ENCODE assay signal across 18 mouse cellular contexts in the genomic region with DNA sequence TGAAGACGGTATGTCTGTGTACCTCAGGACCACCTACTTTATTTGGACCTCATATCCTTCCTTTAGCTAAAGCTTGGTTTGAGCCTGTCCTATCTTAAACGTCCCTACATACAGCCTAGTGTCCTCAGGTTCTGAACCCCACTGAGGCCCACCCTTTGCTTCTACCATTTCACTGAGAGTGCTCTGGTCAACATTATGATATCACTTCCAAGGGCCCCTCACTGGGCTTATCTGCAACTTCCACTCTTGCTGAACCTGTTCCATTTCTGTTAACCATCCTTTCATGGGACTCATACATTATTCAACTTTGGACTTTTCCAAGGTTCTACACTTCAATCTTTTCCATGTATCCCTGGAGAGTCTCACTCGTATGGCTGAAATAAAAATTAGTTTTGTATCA. TPM values are rescaled to one million over a fixed set of nuclear protein-coding genes. Genes with fewer than 3 reads are reported as not detected.
DNase-seq lines count a peak whose midpoint lies in the region; ATAC-seq lines count a peak whose summit lies in the region.
"Had no signal": no experiment of that assay in that cellular context is flagged by ENCODE, and none has a peak within 500 bp of the region (broad histone marks: within the 10 kb centered on the region; RNA-seq: fewer than 3 reads in every experiment).

No protein-coding gene starts in this region.

- 53% methylated on average over 3 of the region's 3 CpGs for WGBS in heart, embryonic 12.5 days
- WGBS in heart, embryonic 16.5 days, result 54% methylated on average over 3 of the region's 3 CpGs
- 31% methylated on average over 3 of the region's 3 CpGs for WGBS in liver, embryonic 13.5 days (ENCODE audit: insufficient replicate concordance)

- no peak overlapping the region for H3K4me2 ChIP-seq in heart, embryonic 12.5 days
- H3K4me2 ChIP-seq in heart, embryonic 16.5 days (ENCODE audit: low read depth, low read length), result no peak overlapping the region
- H3K4me2 ChIP-seq in liver, embryonic 13.5 days, result peak overlapping the region; percentile 45
- H3K4me2 ChIP-seq: hindbrain, embryonic 15.5 days; lung, embryonic 15.5 days had no signal

- H3K4me3 ChIP-seq in heart, embryonic 12.5 days, result no peak overlapping the region
- no peak overlapping the region for H3K4me3 ChIP-seq in heart, embryonic 16.5 days (ENCODE audit: low read length)
- H3K4me3 ChIP-seq in liver, embryonic 13.5 days (replicated peaks), result no peak overlapping the region; the same call in 1 of the 2 replicates
- H3K4me3 ChIP-seq: forebrain, embryonic 10.5 days; hindbrain, embryonic 15.5 days; lung, embryonic 15.5 days had no signal

- ATAC-seq in heart, embryonic 12.5 days (ENCODE audit: insufficient number of reproducible peaks, low FRiP score), result peak; percentile 56; the same call in 1 of the 2 replicates
- ATAC-seq in heart, embryonic 16.5 days (replicated peaks; ENCODE audit: extremely low read depth, insufficient read depth, low FRiP score), result no peak
- peak; percentile 94 for ATAC-seq in liver, embryonic 13.5 days (ENCODE audit: low read depth)
- ATAC-seq in activated CD4-positive, CD25-positive, alpha-beta regulatory T cell, adult 4 months, result no peak
- ATAC-seq: midbrain, embryonic 16.5 days had no signal

- peak overlapping the region; percentile 90 for H3K27ac ChIP-seq in heart, embryonic 12.5 days (ENCODE audit: poor library complexity, severe bottlenecking)
- H3K27ac ChIP-seq in heart, embryonic 16.5 days (ENCODE audit: low read length), result peak overlapping the region; percentile 77
- peak overlapping the region; percentile 88 for H3K27ac ChIP-seq in liver, embryonic 13.5 days
- H3K27ac ChIP-seq: forebrain, embryonic 10.5 days; hindbrain, embryonic 15.5 days; lung, embryonic 15.5 days had no signal

- H3K4me1 ChIP-seq in heart, embryonic 12.5 days (replicated peaks), result peaks cover 37% of the 10 kb centered on the region
- peaks cover 25% of the 10 kb centered on the region for H3K4me1 ChIP-seq in heart, embryonic 16.5 days (ENCODE audit: control insufficient read depth, insufficient read depth, low read length)
- H3K4me1 ChIP-seq in liver, embryonic 13.5 days (replicated peaks), result peaks cover 38% of the 10 kb centered on the region
- H3K4me1 ChIP-seq: forebrain, embryonic 10.5 days; hindbrain, embryonic 15.5 days; lung, embryonic 15.5 days had no signal

- H3K9ac ChIP-seq in heart, embryonic 12.5 days, result no peak overlapping the region
- no peak overlapping the region for H3K9ac ChIP-seq in heart, embryonic 16.5 days (ENCODE audit: low read length)
- H3K9ac ChIP-seq in liver, embryonic 13.5 days, result peak overlapping the region; percentile 36; the same call in 1 of the 2 replicates
- H3K9ac ChIP-seq: forebrain, postnatal 0 days; hindbrain, embryonic 15.5 days; lung, embryonic 15.5 days had no signal

- no peak for DNase-seq in heart, postnatal 4 days
- DNase-seq in c-Kit-negative CD71-positive TER-119-positive erythroid progenitor cells, embryonic 14.5 days (ENCODE audit: low read depth, low spot score), result peak; percentile 13
- peak; percentile 54 for DNase-seq in liver, embryonic 13.5 days
- DNase-seq in cerebellum, postnatal 36 days, result no peak
- DNase-seq: adrenal gland, adult 8-10 months; cerebellum, adult 11-12 months; cerebellum, postnatal 14 days; embryo, embryonic 11 days; forebrain, postnatal 0 days; kidney, adult 11 months; right cerebral cortex, postnatal 25 days had no signal

- H3K9me3 ChIP-seq in heart, embryonic 12.5 days (replicated peaks), result no peaks in the 10 kb centered on the region
- no peaks in the 10 kb centered on the region for H3K9me3 ChIP-seq in heart, embryonic 16.5 days (replicated peaks; ENCODE audit: control insufficient read depth, low read length)
- H3K9me3 ChIP-seq in liver, embryonic 13.5 days (replicated peaks), result no peaks in the 10 kb centered on the region
- H3K9me3 ChIP-seq: forebrain, embryonic 10.5 days; hindbrain, embryonic 15.5 days; lung, embryonic 15.5 days had no signal

- H3K27me3 ChIP-seq in heart, embryonic 12.5 days (replicated peaks), result no peaks in the 10 kb centered on the region
- H3K27me3 ChIP-seq in heart, embryonic 16.5 days (ENCODE audit: control insufficient read depth, insufficient read depth, low read length), result no peaks in the 10 kb centered on the region
- no peaks in the 10 kb centered on the region for H3K27me3 ChIP-seq in liver, embryonic 13.5 days
- H3K27me3 ChIP-seq: hindbrain, embryonic 15.5 days; lung, embryonic 15.5 days had no signal

- H3K36me3 ChIP-seq in heart, embryonic 12.5 days, result peaks cover 80% of the 10 kb centered on the region
- H3K36me3 ChIP-seq in heart, embryonic 16.5 days (ENCODE audit: control insufficient read depth, insufficient read depth), result peaks cover 57% of the 10 kb centered on the region
- H3K36me3 ChIP-seq in liver, embryonic 13.5 days, result peaks cover 88% of the 10 kb centered on the region

RNA-seq across cellular contexts. Expression of gene Brd7, which starts 27.0 kb away (rescaled TPM):
- polyA plus RNA-seq in heart, embryonic 12.5 days (2016; fragmentation: Nextera tagmentation; extraction: Ambion mirVana), result 79.5 and 80.3 TPM in 2 replicates
- 10 to 100 TPM; 73.4 to 87.1 TPM for total RNA-seq in heart, postnatal 4 days (2021)
- polyA plus RNA-seq in heart, embryonic 16.5 days (2015; fragmentation: Nextera tagmentation; extraction: Ambion mirVana), result 60.3 and 64.4 TPM in 2 replicates
- polyA plus RNA-seq in liver, embryonic 13.5 days (2015; fragmentation: Nextera tagmentation; extraction: Ambion mirVana), result 46.1 and 49.3 TPM in 2 replicates
- 10 to 100 TPM; 43.8 to 57.1 TPM for polyA plus RNA-seq in activated CD4-positive, CD25-positive, alpha-beta regulatory T cell, adult 4 months (2017; shearing (Covaris generic))

Comparison
In these comparisons a context has a peak if more than half of its experiments do, and no peak if none do; other contexts are left out.
1. ATAC-seq: peak in heart, embryonic 12.5 days (single experiment) and liver, embryonic 13.5 days (single experiment); none in heart, embryonic 16.5 days (single experiment) and activated CD4-positive, CD25-positive, alpha-beta regulatory T cell, adult 4 months (single experiment).
2. DNase-seq: peak in c-Kit-negative CD71-positive TER-119-positive erythroid progenitor cells, embryonic 14.5 days (single experiment) and liver, embryonic 13.5 days (single experiment); none in heart, postnatal 4 days (single experiment) and cerebellum, postnatal 36 days (0 of 2).
3. Peak in every context shown above with its lines, with median percentiles within 50 percentile points of each other: H3K27ac ChIP-seq.